In genomic region chr19:25380675-25381074, GRCm38 (mm10) we compare ENCODE assay signal across 14 mouse cellular contexts.
"Had no signal": no experiment of that assay in that cellular context is flagged by ENCODE, and none has a peak within 500 bp of the region (broad histone marks: within the 10 kb centered on the region; RNA-seq: fewer than 3 reads in every experiment).

No protein-coding gene starts in this region.

- DNase-seq: kidney, adult 18-20 months; kidney, adult 9 months; kidney, postnatal 14 days; kidney, postnatal 4 days; lung, adult 18-20 months; lung, postnatal 10 days; lung, postnatal 4 days; midbrain, embryonic 14.5 days; thymus, adult 18-20 months; thymus, postnatal 36 days had no signal

- H3K9me3 ChIP-seq: limb, embryonic 10.5 days; limb, embryonic 13.5 days had no signal

- ATAC-seq: intestine, embryonic 16.5 days had no signal

- H3K27me3 ChIP-seq: limb, embryonic 13.5 days had no signal

- H3K36me3 ChIP-seq: limb, embryonic 10.5 days; limb, embryonic 13.5 days had no signal

- H3K9ac ChIP-seq: limb, embryonic 13.5 days had no signal

- H3K27ac ChIP-seq: limb, embryonic 10.5 days; limb, embryonic 13.5 days had no signal

- H3K4me3 ChIP-seq: limb, embryonic 10.5 days; limb, embryonic 13.5 days had no signal

- H3K4me2 ChIP-seq: limb, embryonic 13.5 days; midbrain, embryonic 11.5 days had no signal
